Mouse (Mus musculus) hindbrain, embryonic 11.5 days (tissue): Measurements from ENCODE around the gene Atg14. TPM values are rescaled to one million over a fixed set of nuclear protein-coding genes. Genes with fewer than 3 reads are reported as not detected.

Source experiments
- ATAC-seq: fragments of 200-750 bp; cut with Nextera tagmentation; 2 replicates; pipeline ENCODE4 v1.8.0; 2017; ENCODE audit warnings: mild to moderate bottlenecking, moderate TSS enrichment, moderate library complexity; ENCODE audit not compliant: low FRiP score
- DNase-seq: peaks from one replicate; pipeline ENCODE4 v3.0.0-alpha.2; 2015; ENCODE audit warnings: low spot score
- H3K27ac ChIP-seq: fragments of 300-500 bp; sonication (generic); 2 replicates; pipeline ENCODE4 v1.5.1; 2014; ENCODE audit warnings: mild to moderate bottlenecking, low read depth, low read length
- H3K27me3 ChIP-seq: fragments of 300-500 bp; sonication (generic); 2 replicates; pipeline ENCODE4 v1.6.1; 2014; ENCODE audit warnings: mild to moderate bottlenecking, low read length, moderate library complexity, mixed read lengths; ENCODE audit not compliant: control insufficient read depth, insufficient read depth
- H3K36me3 ChIP-seq: fragments of 300-500 bp; sonication (generic); 2 replicates; pipeline ENCODE4 v1.6.1; 2014; ENCODE audit warnings: mild to moderate bottlenecking, low read length, moderate library complexity, mixed read lengths; ENCODE audit not compliant: control insufficient read depth, insufficient read depth
- H3K4me1 ChIP-seq: fragments of 300-500 bp; sonication (generic); replicated peaks from 2 replicates; pipeline ENCODE4 v1.6.1; 2014; ENCODE audit warnings: low read length, mixed read lengths; ENCODE audit not compliant: control insufficient read depth, insufficient read depth
- H3K4me2 ChIP-seq: fragments of 300-500 bp; sonication (generic); replicated peaks from 2 replicates; pipeline ENCODE4 v1.6.1; 2014; ENCODE audit warnings: mild to moderate bottlenecking, low read depth, low read length
- H3K4me3 ChIP-seq: fragments of 300-500 bp; sonication (generic); 2 replicates; pipeline ENCODE4 v1.5.1; 2014; ENCODE audit warnings: low read depth, low read length
- H3K9ac ChIP-seq: fragments of 300-500 bp; sonication (generic); 2 replicates; pipeline ENCODE4 v1.6.1; 2014; ENCODE audit warnings: low read depth, low read length
- H3K9me3 ChIP-seq: fragments of 300-500 bp; sonication (generic); 2 replicates; pipeline ENCODE4 v1.6.1; 2016; ENCODE audit warnings: low read length; ENCODE audit not compliant: control insufficient read depth
- WGBS: fragments of 180-500 bp; shearing (Covaris S2); extraction: QIAGEN DNeasy Blood & Tissue Kit; methylation state at CpG from one replicate; pipeline ENCODE4 v1.1.7; 2014; 5-methylcytosine and 5-hydroxymethylcytosine counted together
- polyA plus RNA-seq: library from polyadenylated mRNA; unstranded; fragments of >200 nt; fragmentation: Nextera tagmentation; extraction: Ambion mirVana; gene quantifications from 2 replicates; pipeline ENCODE4 v1.2.1, GENCODE M21; 2014

The Atg14 gene
- polyA plus RNA-seq, 1 experiment from 2014 or later = 15.7 TPM

- 45% methylated on average over 1 of the region's 1 CpGs for WGBS
- DNase-seq (no peak), ATAC-seq (no peak)
- Histone ChIP-seq H3K4me3 (no peak overlapping the region), H3K27me3 (no peaks in the 10 kb centered on the region), H3K36me3 (no peaks in the 10 kb centered on the region), H3K4me1 (no peaks in the 10 kb centered on the region), H3K4me2 (no peak overlapping the region), H3K9ac (no peak overlapping the region), H3K9me3 (no peaks in the 10 kb centered on the region), H3K27ac (no peak overlapping the region)
Observed at GRCm38 (mm10) chr14:47581280-47581679, 10.8 kb upstream of the Atg14 start.

DNA sequence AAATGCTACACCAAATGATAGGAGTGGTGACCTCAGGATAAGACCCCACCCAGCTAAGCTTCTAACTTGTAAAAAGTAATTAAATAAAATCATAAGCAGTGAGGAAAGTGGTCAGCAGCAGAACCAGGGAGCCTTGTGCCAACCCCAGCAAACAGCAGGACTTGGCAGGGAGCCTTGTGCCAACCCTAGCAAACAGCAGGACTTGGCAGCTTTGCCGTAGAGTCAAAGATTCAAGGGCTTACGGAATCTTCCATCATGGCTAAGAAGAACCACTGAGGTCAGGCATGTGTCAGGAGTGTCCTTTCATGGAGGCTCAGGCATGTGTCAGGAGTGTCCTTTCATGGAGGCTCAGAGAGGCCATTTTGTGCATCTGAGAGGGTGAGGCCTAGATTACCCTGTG is 7.6 kb upstream of the Atg14 start:
- DNase-seq = no peak
- no peak overlapping the region for H3K9ac ChIP-seq
- H3K9me3 ChIP-seq = no peaks in the 10 kb centered on the region
- ATAC-seq = no peak
- H3K4me1 ChIP-seq = no peaks in the 10 kb centered on the region
- no peaks in the 10 kb centered on the region for H3K27me3 ChIP-seq
- no peak overlapping the region for H3K27ac ChIP-seq
- no peak overlapping the region for H3K4me3 ChIP-seq
- no peak overlapping the region for H3K4me2 ChIP-seq
- H3K36me3 ChIP-seq = no peaks in the 10 kb centered on the region
- whole genome bisulfite sequencing = 89% methylated on average over 2 of the region's 2 CpGs

- Histone ChIP-seq H3K9ac (no peak overlapping the region), H3K4me3 (no peak overlapping the region), H3K27me3 (no peaks in the 10 kb centered on the region), H3K4me1 (no peaks in the 10 kb centered on the region), H3K9me3 (no peaks in the 10 kb centered on the region), H3K4me2 (no peak overlapping the region), H3K36me3 (no peaks in the 10 kb centered on the region), H3K27ac (no peak overlapping the region)
- WGBS = 77% methylated on average over 4 of the region's 4 CpGs
- no peak for ATAC-seq
- no peak for DNase-seq
Observed at GRCm38 (mm10) chr14:47576687-47577086, 6.2 kb upstream of the Atg14 start.

- H3K27ac ChIP-seq = no peak overlapping the region
- H3K9me3 ChIP-seq = no peaks in the 10 kb centered on the region
- H3K9ac ChIP-seq = no peak overlapping the region
- 69% methylated on average over 11 of the region's 11 CpGs for WGBS
- DNase-seq = no peak
- H3K4me3 ChIP-seq = no peak overlapping the region
- H3K4me2 ChIP-seq = no peak overlapping the region
- H3K27me3 ChIP-seq = no peaks in the 10 kb centered on the region
- no peak for ATAC-seq
- H3K4me1 ChIP-seq = no peaks in the 10 kb centered on the region
- H3K36me3 ChIP-seq = no peaks in the 10 kb centered on the region
Observed at GRCm38 (mm10) chr14:47574721-47575120, 4.3 kb upstream of the Atg14 start.

- H3K27ac ChIP-seq = no peak overlapping the region
- H3K4me2 ChIP-seq = no peak overlapping the region
- no peak for DNase-seq
- H3K36me3 ChIP-seq = no peaks in the 10 kb centered on the region
- no peak overlapping the region for H3K9ac ChIP-seq
- H3K4me3 ChIP-seq = no peak overlapping the region
- no peaks in the 10 kb centered on the region for H3K9me3 ChIP-seq
- no peaks in the 10 kb centered on the region for H3K4me1 ChIP-seq
- ATAC-seq = no peak
- WGBS = 74% methylated on average over 4 of the region's 4 CpGs
- H3K27me3 ChIP-seq = no peaks in the 10 kb centered on the region
Observed at GRCm38 (mm10) chr14:47572707-47573106, 2.3 kb upstream of the Atg14 start.

DNA sequence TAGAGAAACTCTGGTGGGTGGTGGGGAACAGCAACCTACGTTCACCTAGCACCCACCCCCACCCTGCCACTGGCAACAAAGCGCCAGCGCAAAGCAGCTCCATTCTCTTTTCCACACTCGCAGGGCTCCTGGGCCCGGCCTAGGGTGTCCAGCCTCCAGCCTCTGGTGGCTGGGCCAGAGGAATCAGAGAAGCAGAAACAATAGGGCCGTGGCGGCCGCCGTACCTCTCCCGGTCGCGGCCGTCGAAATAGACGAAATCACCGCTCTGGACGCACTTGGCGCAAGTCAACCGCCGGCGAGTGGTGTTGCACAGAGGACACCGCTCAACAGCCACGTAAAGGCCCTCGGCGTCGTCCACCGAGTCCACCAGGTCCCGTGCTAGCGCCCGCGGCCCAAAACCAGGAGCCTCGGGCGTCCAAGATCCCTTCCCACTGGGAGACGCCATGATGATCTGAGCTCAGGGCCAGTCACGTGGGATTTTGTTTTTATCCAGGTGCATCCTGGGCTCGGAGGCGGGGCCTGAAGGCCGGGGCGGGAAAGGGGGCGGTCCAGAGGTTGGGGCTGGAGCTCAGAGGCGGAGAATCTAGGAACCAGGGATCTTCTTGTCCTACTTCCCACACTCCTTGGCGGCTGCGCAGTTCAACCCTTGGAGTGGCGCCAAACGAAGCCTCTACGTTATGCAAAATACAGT is 2.3 kb downstream of the Atg14 start:
- DNase-seq (peak; percentile 97), ATAC-seq (peak; percentile 100)
- peak overlapping the region; percentile 81 for H3K9ac ChIP-seq
- H3K9me3 ChIP-seq = no peaks in the 10 kb centered on the region
- no peaks in the 10 kb centered on the region for H3K36me3 ChIP-seq
- H3K4me3 ChIP-seq = peak overlapping the region; percentile 84
- no peaks in the 10 kb centered on the region; the same call in 1 of the 2 replicates for H3K4me1 ChIP-seq
- H3K27me3 ChIP-seq = no peaks in the 10 kb centered on the region
- no peak overlapping the region for H3K27ac ChIP-seq
- under 1% methylated on average over 46 of the region's 46 CpGs for WGBS
- H3K4me2 ChIP-seq = peak overlapping the region; percentile 79

DNA sequence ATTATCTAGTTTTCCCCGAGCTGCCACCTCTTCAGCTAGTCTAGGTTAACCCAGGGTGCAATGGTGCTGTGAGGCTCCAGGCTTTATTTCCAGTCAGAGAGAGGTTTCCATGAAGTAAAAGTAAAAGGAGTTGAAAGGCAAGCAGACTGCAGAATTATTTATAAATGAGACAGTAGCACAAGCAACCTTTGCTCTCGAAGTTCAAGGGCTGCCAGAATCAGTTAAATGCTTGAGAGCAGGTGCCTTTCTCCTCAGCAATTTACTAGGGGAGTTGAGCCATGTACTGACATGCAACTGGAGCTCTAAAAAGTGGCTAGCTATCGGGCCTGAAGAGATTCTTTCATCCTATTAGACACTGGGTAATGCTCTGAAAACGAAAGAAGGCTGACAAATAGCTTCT is 7.3 kb downstream of the Atg14 start:
- H3K27ac ChIP-seq = no peak overlapping the region
- ATAC-seq = no peak
- H3K36me3 ChIP-seq = no peaks in the 10 kb centered on the region
- no peak overlapping the region for H3K4me2 ChIP-seq
- no peak overlapping the region for H3K4me3 ChIP-seq
- H3K9me3 ChIP-seq = no peaks in the 10 kb centered on the region
- no peaks in the 10 kb centered on the region for H3K27me3 ChIP-seq
- 86% methylated on average over 4 of the region's 4 CpGs for WGBS
- DNase-seq = no peak
- no peaks in the 10 kb centered on the region; the same call in 1 of the 2 replicates for H3K4me1 ChIP-seq
- H3K9ac ChIP-seq = no peak overlapping the region

- Histone ChIP-seq H3K27ac (no peak overlapping the region), H3K4me3 (no peak overlapping the region), H3K36me3 (no peaks in the 10 kb centered on the region), H3K4me1 (no peaks in the 10 kb centered on the region; the same call in 1 of the 2 replicates), H3K9ac (no peak overlapping the region), H3K27me3 (no peaks in the 10 kb centered on the region), H3K9me3 (no peaks in the 10 kb centered on the region), H3K4me2 (no peak overlapping the region)
- 89% methylated on average over 1 of the region's 1 CpGs for WGBS
- DNase-seq (no peak), ATAC-seq (no peak)
Observed at GRCm38 (mm10) chr14:47562530-47562929, 7.9 kb downstream of the Atg14 start.

DNA sequence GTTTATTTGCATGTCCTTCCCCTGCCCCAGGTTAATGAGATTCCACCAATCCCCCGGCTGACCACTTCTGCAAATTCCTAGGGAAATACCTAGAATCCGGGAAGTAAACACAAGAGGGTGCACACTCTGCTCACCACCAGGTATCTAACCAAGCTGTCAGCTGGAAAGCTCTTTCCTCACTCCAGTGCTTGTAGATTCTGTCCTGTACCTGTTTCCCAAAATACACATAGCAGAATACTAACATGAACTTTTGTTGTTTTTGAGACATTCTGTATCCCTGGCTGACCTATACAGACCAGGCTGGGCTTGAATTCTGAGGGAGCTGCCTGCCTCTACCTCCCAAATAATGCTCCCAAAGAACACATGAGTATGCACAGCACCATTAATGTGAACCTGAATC is 9.7 kb downstream of the Atg14 start:
- ATAC-seq (no peak), DNase-seq (no peak)
- H3K4me2 ChIP-seq = no peak overlapping the region
- H3K4me3 ChIP-seq = no peak overlapping the region
- H3K9ac ChIP-seq = no peak overlapping the region
- no peaks in the 10 kb centered on the region for H3K9me3 ChIP-seq
- no peaks in the 10 kb centered on the region for H3K27me3 ChIP-seq
- H3K36me3 ChIP-seq = no peaks in the 10 kb centered on the region
- no peaks in the 10 kb centered on the region for H3K4me1 ChIP-seq
- WGBS = 91% methylated on average over 2 of the region's 2 CpGs
- no peak overlapping the region for H3K27ac ChIP-seq
